ENCODE assay signal across 8 mouse cellular contexts in genomic region chr7:141392552-141393222, GRCm38 (mm10). TPM values are rescaled to one million over a fixed set of nuclear protein-coding genes. Genes with fewer than 3 reads are reported as not detected.
DNase-seq lines count a peak whose midpoint lies in the region; ATAC-seq and TF ChIP-seq lines count a peak whose summit lies in the region.

No protein-coding gene starts in this region.

- H3K4me2 ChIP-seq in intestine, embryonic 14.5 days (ENCODE audit: low read length), result peak overlapping the region; percentile 69
- H3K4me2 ChIP-seq in midbrain, embryonic 14.5 days (ENCODE audit: low read length), result peak overlapping the region; percentile 72

- TF ChIP-seq POLR2A in lung, adult 2 months (IDR thresholded peaks at IDR 0.05; ENCODE audit: borderline replicate concordance, extremely low read depth, low read depth, low read length), result no peak

- peak overlapping the region; percentile 83 for H3K27ac ChIP-seq in embryonic facial prominence, embryonic 10.5 days (replicated peaks)
- no peak overlapping the region; the same call in 1 of the 2 replicates for H3K27ac ChIP-seq in intestine, embryonic 14.5 days (ENCODE audit: low read depth)
- H3K27ac ChIP-seq in midbrain, embryonic 14.5 days (replicated peaks; ENCODE audit: low read depth, low read length), result peak overlapping the region; percentile 66; the same call in 1 of the 2 replicates

- WGBS in lung, adult 2 months, result 16% methylated on average over 9 of the region's 9 CpGs
- 36% methylated on average over 9 of the region's 9 CpGs for WGBS in embryonic facial prominence, embryonic 10.5 days
- 34% methylated on average over 9 of the region's 9 CpGs for WGBS in intestine, embryonic 14.5 days
- 38% methylated on average over 9 of the region's 9 CpGs for WGBS in midbrain, embryonic 14.5 days

- H3K36me3 ChIP-seq in embryonic facial prominence, embryonic 10.5 days (replicated peaks), result peaks cover 21% of the 10 kb centered on the region
- H3K36me3 ChIP-seq in intestine, embryonic 14.5 days (ENCODE audit: control insufficient read depth, insufficient read depth, low read length), result peaks cover 16% of the 10 kb centered on the region
- H3K36me3 ChIP-seq in midbrain, embryonic 14.5 days (ENCODE audit: control insufficient read depth, insufficient read depth, low read length), result peaks cover 14% of the 10 kb centered on the region

- H3K4me1 ChIP-seq in lung, adult 2 months (ENCODE audit: control insufficient read depth, insufficient read depth, low read length), result peaks cover 7% of the 10 kb centered on the region; the same call in 1 of the 2 replicates
- H3K4me1 ChIP-seq in embryonic facial prominence, embryonic 10.5 days, result peaks cover 19% of the 10 kb centered on the region
- H3K4me1 ChIP-seq in intestine, embryonic 14.5 days (replicated peaks; ENCODE audit: control insufficient read depth, insufficient read depth, low read length), result peaks cover 9% of the 10 kb centered on the region
- peaks cover 13% of the 10 kb centered on the region for H3K4me1 ChIP-seq in midbrain, embryonic 14.5 days (ENCODE audit: control insufficient read depth, insufficient read depth, low read length)

- DNase-seq in lung, adult 2 months, result no peak
- no peak for DNase-seq in lung, postnatal 4 days
- DNase-seq in embryonic facial prominence, embryonic 10.5 days (ENCODE audit: low spot score), result no peak
- no peak for DNase-seq in intestine, embryonic 14.5 days (ENCODE audit: low spot score)
- DNase-seq in midbrain, embryonic 14.5 days, result no peak
- no peak for DNase-seq in T-cell, adult 2 months (ENCODE audit: low spot score)
- no peak for DNase-seq in adrenal gland, adult 8-10 months
- DNase-seq in thymus, postnatal 10 days (ENCODE audit: low spot score in 2 of 2), result no peak

- ATAC-seq in intestine, embryonic 14.5 days (replicated peaks; ENCODE audit: low FRiP score, low TSS enrichment, low read depth), result peak; percentile 41
- peak; percentile 61 for ATAC-seq in midbrain, embryonic 14.5 days (ENCODE audit: low FRiP score, low TSS enrichment)

- no peak for TF ChIP-seq CTCF in lung, adult 2 months (IDR thresholded peaks at IDR 0.05; ENCODE audit: insufficient read depth, low read length)

- H3K9me3 ChIP-seq in embryonic facial prominence, embryonic 10.5 days, result no peaks in the 10 kb centered on the region
- H3K9me3 ChIP-seq in intestine, embryonic 14.5 days (ENCODE audit: control insufficient read depth, low read length), result no peaks in the 10 kb centered on the region
- H3K9me3 ChIP-seq in midbrain, embryonic 14.5 days (ENCODE audit: control insufficient read depth, low read length), result no peaks in the 10 kb centered on the region

- 0 out of 2 replicates have a peak, but pooled peaks cover 3% of the 10 kb centered on the region for H3K27me3 ChIP-seq in embryonic facial prominence, embryonic 10.5 days (replicated peaks; ENCODE audit: low read depth, poor library complexity, severe bottlenecking)
- H3K27me3 ChIP-seq in intestine, embryonic 14.5 days (replicated peaks; ENCODE audit: control insufficient read depth, insufficient read depth, low read length), result no peaks in the 10 kb centered on the region
- no peaks in the 10 kb centered on the region for H3K27me3 ChIP-seq in midbrain, embryonic 14.5 days (ENCODE audit: control insufficient read depth, insufficient read depth, low read length)

- peak overlapping the region; percentile 91 for H3K4me3 ChIP-seq in lung, adult 2 months (replicated peaks; ENCODE audit: extremely low read depth, low read depth, low read length)
- peak overlapping the region; percentile 73 for H3K4me3 ChIP-seq in embryonic facial prominence, embryonic 10.5 days
- peak overlapping the region; percentile 81 for H3K4me3 ChIP-seq in intestine, embryonic 14.5 days (ENCODE audit: low read depth, low read length)
- peak overlapping the region; percentile 65 for H3K4me3 ChIP-seq in midbrain, embryonic 14.5 days (replicated peaks; ENCODE audit: low read depth, low read length)

- H3K9ac ChIP-seq in intestine, embryonic 14.5 days (ENCODE audit: low read length), result peak overlapping the region; percentile 49
- peak overlapping the region; percentile 50 for H3K9ac ChIP-seq in midbrain, embryonic 14.5 days (replicated peaks; ENCODE audit: low read length)

RNA-seq across cellular contexts. Expression of gene Taldo1, which starts 0.7 kb away (rescaled TPM):
- 145 and 204 TPM in 2 replicates for polyA plus RNA-seq in lung, adult 2 months (2012; rRNA removed)
- polyA plus RNA-seq in embryonic facial prominence, embryonic 10.5 days (2016; fragmentation: Nextera tagmentation; extraction: Ambion mirVana), result 297 and 299 TPM in 2 replicates
- polyA plus RNA-seq in intestine, embryonic 14.5 days (2014; fragmentation: Nextera tagmentation; extraction: Ambion mirVana), result 339 and 344 TPM in 2 replicates
- polyA plus RNA-seq in midbrain, embryonic 14.5 days (2014; fragmentation: Nextera tagmentation; extraction: Ambion mirVana), result 312 and 318 TPM in 2 replicates
- total RNA-seq in adrenal gland, adult 8-10 months (2022), result 100 to 1,000 TPM; 429 to 671 (median 576) TPM

RNA-seq across cellular contexts. Expression of gene Gatd1, which starts 21.2 kb away (rescaled TPM):
- 57.1 and 64.8 TPM in 2 replicates for polyA plus RNA-seq in lung, adult 2 months (2012; rRNA removed)
- 48.5 and 50.8 TPM in 2 replicates for polyA plus RNA-seq in embryonic facial prominence, embryonic 10.5 days (2016; fragmentation: Nextera tagmentation; extraction: Ambion mirVana)
- polyA plus RNA-seq in intestine, embryonic 14.5 days (2014; fragmentation: Nextera tagmentation; extraction: Ambion mirVana), result 49.2 and 56.2 TPM in 2 replicates
- polyA plus RNA-seq in midbrain, embryonic 14.5 days (2014; fragmentation: Nextera tagmentation; extraction: Ambion mirVana), result 48.3 and 49.3 TPM in 2 replicates
- 10 to 100 TPM; 38.9 to 52.2 (median 47.6) TPM for total RNA-seq in adrenal gland, adult 8-10 months (2022)

RNA-seq across cellular contexts. Expression of gene Cend1, which starts 36.6 kb away (rescaled TPM):
- 0.38 and 0.56 TPM in 2 replicates for polyA plus RNA-seq in lung, adult 2 months (2012; rRNA removed)
- 7.7 and 8.4 TPM in 2 replicates for polyA plus RNA-seq in embryonic facial prominence, embryonic 10.5 days (2016; fragmentation: Nextera tagmentation; extraction: Ambion mirVana)
- 1.5 and 1.8 TPM in 2 replicates for polyA plus RNA-seq in intestine, embryonic 14.5 days (2014; fragmentation: Nextera tagmentation; extraction: Ambion mirVana)
- polyA plus RNA-seq in midbrain, embryonic 14.5 days (2014; fragmentation: Nextera tagmentation; extraction: Ambion mirVana), result 25.7 and 79.2 TPM in 2 replicates
- 1 to 10 TPM; 1.5 to 2.6 (median 2.1) TPM for total RNA-seq in adrenal gland, adult 8-10 months (2022)

RNA-seq across cellular contexts. Expression of gene Slc25a22, which starts 45.0 kb away (rescaled TPM):
- 47.3 and 48.6 TPM in 2 replicates for polyA plus RNA-seq in lung, adult 2 months (2012; rRNA removed)
- 49.3 and 52.2 TPM in 2 replicates for polyA plus RNA-seq in embryonic facial prominence, embryonic 10.5 days (2016; fragmentation: Nextera tagmentation; extraction: Ambion mirVana)
- 34.7 and 35.3 TPM in 2 replicates for polyA plus RNA-seq in intestine, embryonic 14.5 days (2014; fragmentation: Nextera tagmentation; extraction: Ambion mirVana)
- polyA plus RNA-seq in midbrain, embryonic 14.5 days (2014; fragmentation: Nextera tagmentation; extraction: Ambion mirVana), result 82.9 and 84.3 TPM in 2 replicates
- total RNA-seq in adrenal gland, adult 8-10 months (2022), result 100 to 1,000 TPM in 3 of 4 experiments, 10 to 100 TPM in 1; 86.7 to 109 (median 104) TPM

RNA-seq across cellular contexts. Expression of gene Pidd1, which starts 51.1 kb away (rescaled TPM):
- 6.7 and 7.1 TPM in 2 replicates for polyA plus RNA-seq in lung, adult 2 months (2012; rRNA removed)
- 24.9 and 26.0 TPM in 2 replicates for polyA plus RNA-seq in embryonic facial prominence, embryonic 10.5 days (2016; fragmentation: Nextera tagmentation; extraction: Ambion mirVana)
- 10.6 and 11.5 TPM in 2 replicates for polyA plus RNA-seq in intestine, embryonic 14.5 days (2014; fragmentation: Nextera tagmentation; extraction: Ambion mirVana)
- polyA plus RNA-seq in midbrain, embryonic 14.5 days (2014; fragmentation: Nextera tagmentation; extraction: Ambion mirVana), result 2.3 and 3.6 TPM in 2 replicates
- total RNA-seq in adrenal gland, adult 8-10 months (2022), result 1 to 10 TPM; 1.0 to 2.3 (median 1.4) TPM
